Mouse (Mus musculus): ENCODE measurements around the gene Cacna2d3. TPM values are rescaled to one million over a fixed set of nuclear protein-coding genes. Genes with fewer than 3 reads are reported as not detected.

Gene Cacna2d3
- total RNA-seq, 2 experiments from 2014 or later: 59.3 to 61.7 TPM

- DNase-seq: peak; percentile 39
- intact Hi-C loops (cut with DNase I): no loop called here
Observed at GRCm38 (mm10) chr14:29648721-29649120, 72.9 kb downstream of the Cacna2d3 start.

GRCm38 (mm10) chr14:29645421-29645820 is 76.2 kb downstream of the Cacna2d3 start:
- intact Hi-C loops (cut with DNase I): no loop called here
- no peak for DNase-seq

- no peak for DNase-seq
- intact Hi-C loops (cut with DNase I): no loop called here
Observed at GRCm38 (mm10) chr14:29643217-29643616, 78.4 kb downstream of the Cacna2d3 start.

- DNase-seq: peak; percentile 57
- intact Hi-C loops (cut with DNase I): no loop called here
Observed at GRCm38 (mm10) chr14:29639266-29639665, 82.4 kb downstream of the Cacna2d3 start.

GRCm38 (mm10) chr14:29628213-29628612 is 93.5 kb downstream of the Cacna2d3 start:
- intact Hi-C loops (cut with DNase I): no loop called here
- DNase-seq: no peak

DNA sequence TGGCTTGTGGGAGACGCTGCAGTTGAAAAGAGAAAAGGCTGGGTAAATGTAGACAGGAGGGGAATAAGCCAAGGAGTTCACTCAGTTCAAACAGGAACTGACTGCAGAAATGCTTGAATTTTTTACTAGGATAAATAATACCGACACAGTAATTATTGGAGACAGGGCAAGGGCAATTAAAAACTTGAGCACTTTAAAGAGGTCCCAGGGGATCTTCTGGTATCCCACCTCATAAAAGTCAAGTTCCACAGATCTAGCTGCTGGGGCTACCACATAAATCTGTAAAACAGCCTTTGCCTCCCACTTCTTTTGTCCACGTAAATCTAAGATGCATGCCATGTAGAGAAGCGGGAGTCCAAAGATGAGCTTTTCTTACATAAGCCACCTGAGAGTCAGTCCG is 109.2 kb downstream of the Cacna2d3 start:
- intact Hi-C loops (cut with DNase I): no loop called here
- no peak for DNase-seq

- intact Hi-C loops (cut with DNase I): no loop called here
Observed at GRCm38 (mm10) chr14:29608761-29609160, 112.9 kb downstream of the Cacna2d3 start.

GRCm38 (mm10) chr14:29599428-29599827 is 122.2 kb downstream of the Cacna2d3 start:
- no peak for DNase-seq
- intact Hi-C loops (cut with DNase I): no loop called here

More at GRCm38 (mm10) chr14:29608761-29609160, 112.9 kb downstream of the Cacna2d3 start:
- DNase-seq: no peak

- intact Hi-C loops (cut with DNase I): no loop called here
- no peak for DNase-seq
Observed at GRCm38 (mm10) chr14:29592896-29593295, 128.8 kb downstream of the Cacna2d3 start.

DNA sequence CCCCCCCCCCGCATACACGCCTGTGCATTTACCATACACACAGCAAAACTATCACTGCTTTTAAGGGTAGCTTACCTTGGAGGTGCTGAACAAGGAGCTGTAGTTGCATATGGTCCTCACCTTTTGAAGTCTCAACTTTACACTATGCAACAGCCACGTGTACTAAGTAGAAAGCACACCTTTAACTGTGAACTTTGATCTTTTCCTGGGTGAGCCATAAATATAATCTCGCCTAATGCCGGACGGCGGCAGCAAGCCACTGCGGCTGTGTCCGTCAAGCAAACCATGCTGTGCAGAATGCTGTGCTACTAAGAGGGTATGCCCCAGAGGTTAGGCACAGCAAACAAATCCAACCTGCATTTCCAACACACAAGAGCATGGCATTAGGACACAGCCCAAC is 132.0 kb downstream of the Cacna2d3 start:
- DNase-seq: no peak
- intact Hi-C loops (cut with DNase I): no loop called here

DNA sequence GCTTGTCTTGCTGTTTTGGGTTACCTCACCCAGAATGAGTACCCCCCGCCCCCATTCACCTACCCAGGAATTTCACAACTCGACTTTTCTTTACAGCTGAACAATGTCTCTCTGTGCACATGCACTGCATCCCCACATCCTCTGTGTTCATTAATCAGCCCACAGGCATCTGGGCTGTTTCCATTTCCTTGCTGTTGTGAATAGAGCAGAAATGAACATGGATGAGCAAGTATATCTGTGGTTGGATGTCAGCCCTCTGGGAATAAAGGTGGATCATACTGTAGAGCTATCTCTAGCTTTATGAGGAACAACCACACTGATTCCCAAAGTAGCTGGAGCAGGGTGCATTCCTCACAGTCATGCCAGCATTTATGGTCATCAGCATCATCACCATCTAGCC is 139.7 kb downstream of the Cacna2d3 start:
- no peak for DNase-seq
- intact Hi-C loops (cut with DNase I): no loop called here

- intact Hi-C loops (cut with DNase I): no loop called here
- peak; percentile 48 for DNase-seq
Observed at GRCm38 (mm10) chr14:29577786-29578185, 143.9 kb downstream of the Cacna2d3 start.

DNA sequence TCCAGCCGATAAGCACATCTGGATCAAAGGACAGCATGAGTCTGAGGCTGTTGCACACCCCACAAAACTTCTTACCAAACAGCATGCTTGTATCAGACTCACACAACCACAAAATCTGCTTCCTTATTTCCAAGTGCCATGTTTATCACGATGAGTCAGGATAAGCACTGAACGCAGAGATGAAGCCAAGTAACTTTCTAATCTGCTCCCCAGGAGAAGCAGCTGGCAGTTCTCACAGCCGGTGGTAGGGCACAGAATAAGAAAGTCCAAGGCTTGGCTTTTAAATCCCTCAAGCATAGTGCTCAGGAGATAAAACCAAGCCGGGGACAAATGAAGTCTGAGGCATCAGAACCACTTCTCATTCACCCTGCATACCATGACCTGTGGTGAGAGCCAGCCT is 146.1 kb downstream of the Cacna2d3 start:
- intact Hi-C loops (cut with DNase I): no loop called here
- DNase-seq: no peak

DNA sequence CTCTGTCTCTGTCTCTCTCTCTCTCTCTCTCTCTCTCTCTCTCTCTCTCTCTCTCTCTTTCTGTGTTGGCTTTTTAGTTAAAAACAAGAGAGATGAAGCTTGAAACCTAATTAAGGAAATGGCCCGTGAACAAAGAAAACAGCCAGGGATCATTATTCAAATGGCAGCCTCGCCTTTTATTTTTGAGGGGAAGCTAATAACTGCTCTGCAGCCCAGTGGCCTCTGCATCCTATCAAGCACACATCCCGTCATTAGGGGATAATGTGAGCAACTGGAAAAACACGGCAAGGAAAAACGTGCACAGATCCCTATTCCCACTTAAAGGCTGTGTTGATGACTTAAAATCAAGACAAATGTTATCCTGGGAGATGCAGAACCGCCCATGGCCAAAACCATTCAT is 159.0 kb downstream of the Cacna2d3 start:
- no peak for DNase-seq
- intact Hi-C loops (cut with DNase I): no loop called here

DNA sequence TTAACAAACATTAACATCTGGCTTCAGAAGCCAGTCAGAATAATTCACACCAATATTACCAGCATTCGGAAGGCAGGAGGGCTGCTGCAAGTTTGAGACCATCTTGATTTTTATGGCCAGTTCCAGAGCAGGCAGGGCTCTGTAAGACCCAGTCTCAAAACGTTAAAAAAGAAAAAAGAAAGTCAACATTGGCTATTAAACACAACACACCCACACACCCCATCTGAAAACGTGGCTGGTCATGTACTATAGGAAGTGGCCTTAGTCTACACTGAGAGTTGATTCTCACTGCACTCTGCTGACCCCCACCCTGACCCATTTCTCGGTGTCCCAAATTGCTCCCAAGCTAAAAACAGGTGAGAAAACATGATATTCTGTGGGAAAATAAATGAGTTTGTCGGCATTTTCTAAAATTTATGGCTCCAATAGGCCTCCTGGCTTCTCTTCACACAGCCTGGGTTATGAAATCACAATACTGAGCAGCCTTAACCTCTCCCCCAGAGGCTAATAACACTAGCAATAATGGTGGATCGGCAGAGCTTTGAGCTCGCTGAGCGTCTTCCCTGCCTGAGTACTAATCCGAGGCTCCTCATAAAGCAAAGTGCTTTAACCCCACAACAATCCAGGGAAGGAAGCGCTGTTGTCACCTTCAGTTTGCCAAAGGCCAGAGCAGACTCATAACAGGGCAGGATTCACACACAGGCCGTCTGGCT is 160.4 kb downstream of the Cacna2d3 start:
- intact Hi-C loops (cut with DNase I): no loop called here
- DNase-seq: no peak

GRCm38 (mm10) chr14:29558440-29558839 is 163.2 kb downstream of the Cacna2d3 start:
- DNase-seq: no peak
- intact Hi-C loops (cut with DNase I): no loop called here

DNA sequence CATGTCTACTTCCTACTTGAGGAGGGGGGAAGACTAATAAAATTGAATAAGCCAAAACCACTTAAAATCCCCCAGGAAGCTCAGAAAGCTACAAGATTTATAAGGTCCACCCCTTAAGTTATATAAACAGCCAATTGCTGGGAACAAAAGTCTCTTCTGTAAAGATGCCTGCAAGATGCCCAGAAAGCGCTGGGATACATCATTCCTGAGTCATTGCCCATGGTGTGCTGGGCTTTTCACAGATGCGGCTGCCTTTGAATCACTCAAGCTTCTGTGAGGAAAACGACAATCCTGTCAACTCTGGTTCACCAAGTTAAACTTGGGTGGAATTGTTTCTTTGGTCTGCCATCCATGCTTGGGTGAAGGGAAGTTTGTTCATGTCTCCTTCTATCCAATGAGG is 165.5 kb downstream of the Cacna2d3 start:
- no peak for DNase-seq
- intact Hi-C loops (cut with DNase I): no loop called here

DNA sequence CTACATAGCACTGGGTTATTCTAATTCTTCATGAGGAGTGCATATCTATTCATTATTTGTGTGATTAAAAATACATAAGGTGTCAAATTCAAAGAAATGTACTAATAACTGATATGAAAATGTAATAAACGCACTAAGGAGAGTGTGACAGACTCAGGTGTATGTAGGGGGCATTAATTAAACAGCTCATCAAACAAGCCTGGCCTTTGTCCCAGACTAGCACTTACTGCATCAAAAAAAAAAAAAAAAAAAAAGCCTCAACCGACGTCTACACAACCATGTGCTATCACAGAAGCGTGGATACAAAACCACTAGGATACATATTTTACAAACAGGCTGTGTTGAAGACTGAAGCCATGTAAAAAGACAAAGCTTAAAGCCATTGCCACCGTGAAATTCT is 169.2 kb downstream of the Cacna2d3 start:
- intact Hi-C loops (cut with DNase I): no loop called here
- no peak for DNase-seq

DNA sequence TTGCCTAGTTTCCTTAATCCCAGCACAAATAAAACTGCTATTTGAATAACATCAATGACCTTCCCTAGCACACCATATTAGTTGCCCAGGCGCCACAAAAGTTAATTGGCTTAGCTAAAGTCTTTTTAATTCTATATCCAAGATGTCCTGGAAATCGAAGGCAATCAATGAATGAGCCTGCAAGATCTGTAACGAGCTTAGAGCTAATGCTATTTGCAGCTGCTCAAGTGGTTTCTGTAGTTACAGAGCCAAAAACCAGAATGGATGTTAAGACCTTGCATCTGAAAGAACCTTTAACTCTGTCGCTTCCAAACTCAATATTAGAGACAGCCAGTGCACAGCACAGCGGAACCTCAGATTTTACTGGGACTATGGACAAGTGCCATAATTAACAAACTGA is 173.0 kb downstream of the Cacna2d3 start:
- intact Hi-C loops (cut with DNase I): no loop called here
- DNase-seq: no peak

- no peak for DNase-seq
- intact Hi-C loops (cut with DNase I): no loop called here
Observed at GRCm38 (mm10) chr14:29530516-29530915, 191.1 kb downstream of the Cacna2d3 start.

GRCm38 (mm10) chr14:29528696-29529095 is 193.0 kb downstream of the Cacna2d3 start:
- DNase-seq: no peak
- intact Hi-C loops (cut with DNase I): no loop called here

DNA sequence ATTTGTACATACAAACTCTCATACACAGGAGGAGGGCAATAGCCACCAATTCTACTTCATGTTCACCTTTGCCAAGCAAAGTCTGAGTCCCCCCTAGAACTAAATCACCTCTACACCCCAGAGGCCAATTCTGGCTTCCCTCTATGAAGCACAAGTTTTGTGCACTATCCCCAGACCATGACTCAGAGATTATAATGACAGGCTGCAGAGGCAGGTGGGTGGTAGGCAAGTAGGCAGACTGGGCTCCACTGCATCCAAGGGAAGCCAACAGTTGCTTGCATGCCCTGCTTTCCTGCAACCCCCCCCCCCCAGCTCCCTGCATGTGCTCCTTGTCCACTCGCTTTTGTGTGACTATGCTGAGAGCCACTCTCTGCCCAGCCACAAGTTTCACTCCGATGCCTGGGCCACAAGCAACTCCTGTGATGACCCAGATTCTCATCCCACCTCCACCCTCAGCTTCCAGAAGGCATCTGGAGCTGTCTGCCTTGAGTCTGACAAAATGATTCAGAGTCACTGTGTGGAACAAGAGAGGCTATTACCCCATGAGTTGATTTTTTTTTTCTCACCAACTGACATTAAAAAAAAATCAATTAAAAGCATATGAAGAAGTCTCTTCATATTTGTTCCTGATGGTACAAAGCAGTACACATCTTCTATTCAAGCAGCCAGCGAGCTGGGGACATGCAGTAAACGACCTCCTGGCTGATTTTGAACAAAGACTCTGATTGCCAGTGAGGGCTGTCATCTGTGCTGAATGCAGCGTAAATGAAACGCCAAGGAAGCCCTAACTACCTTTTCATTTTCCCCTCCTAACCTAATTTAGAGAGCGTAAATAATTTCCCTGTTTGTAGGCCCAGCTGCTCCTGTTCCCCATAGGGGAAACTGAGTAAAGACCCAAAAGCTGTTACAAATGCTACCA is 201.7 kb downstream of the Cacna2d3 start:
- no peak for DNase-seq
- intact Hi-C loops (cut with DNase I): no loop called here
